Mouse (Mus musculus) stomach, postnatal 0 days (tissue): ENCODE data around the gene Catsperd. TPM values are rescaled to one million over a fixed set of nuclear protein-coding genes. Genes with fewer than 3 reads are reported as not detected.
"Not testable (repeated sequence)": the region's sequence is repeated elsewhere in the genome, so short reads cannot be mapped to it uniquely, and the experiment has no call there.

Experiments used
- ATAC-seq: fragments of 200-750 bp; cut with Nextera tagmentation; 2 replicates; pipeline ENCODE4 v1.8.0; 2017; ENCODE audit not compliant: low FRiP score, low TSS enrichment
- DNase-seq: peaks from one replicate; pipeline ENCODE4 v3.0.0-alpha.2; 2016; ENCODE audit warnings: low spot score
- H3K27ac ChIP-seq: fragments of 300-500 bp; sonication (generic); replicated peaks from 2 replicates; pipeline ENCODE4 v1.5.1; 2014; ENCODE audit warnings: mild to moderate bottlenecking, control low read depth
- H3K27me3 ChIP-seq: fragments of 300-500 bp; sonication (generic); 2 replicates; pipeline ENCODE4 v1.6.1; 2014; ENCODE audit warnings: low read length; ENCODE audit not compliant: control insufficient read depth, insufficient read depth
- H3K36me3 ChIP-seq: fragments of 300-500 bp; sonication (generic); 2 replicates; pipeline ENCODE4 v1.6.1; 2014; ENCODE audit warnings: low read length, mixed read lengths; ENCODE audit not compliant: control insufficient read depth, insufficient read depth
- H3K4me1 ChIP-seq: fragments of 300-500 bp; sonication (generic); replicated peaks from 2 replicates; pipeline ENCODE4 v1.6.1; 2014; ENCODE audit warnings: antibody characterized with exemption; ENCODE audit not compliant: control insufficient read depth, insufficient read depth
- H3K4me2 ChIP-seq: fragments of 300-500 bp; sonication (generic); replicated peaks from 2 replicates; pipeline ENCODE4 v1.6.1; 2014; ENCODE audit warnings: low read depth, mild to moderate bottlenecking, control low read depth, moderate library complexity
- H3K4me3 ChIP-seq: fragments of 300-500 bp; sonication (generic); 2 replicates; pipeline ENCODE4 v1.5.1; 2014; ENCODE audit warnings: low read depth, low read length, control low read depth
- H3K9ac ChIP-seq: fragments of 300-500 bp; sonication (generic); 2 replicates; pipeline ENCODE4 v1.6.1; 2014; ENCODE audit warnings: mild to moderate bottlenecking, low read length, control low read depth, mixed read lengths
- H3K9me3 ChIP-seq: fragments of 300-500 bp; sonication (generic); 2 replicates; pipeline ENCODE4 v1.6.1; 2016; ENCODE audit warnings: low read length; ENCODE audit not compliant: control insufficient read depth
- CTCF ChIP-seq: IDR thresholded peaks from 2 replicates; pipeline ENCODE4 v1.5.1; 2016; ENCODE audit warnings: antibody characterized with exemption, low read depth, mild to moderate bottlenecking, moderate library complexity
- EP300 ChIP-seq: optimal IDR thresholded peaks from 2 replicates; pipeline ENCODE3; 2016; ENCODE audit warnings: antibody characterized with exemption
- WGBS: fragments of 180-500 bp; shearing (Covaris S2); extraction: QIAGEN DNeasy Blood & Tissue Kit; methylation state at CpG from one replicate; pipeline ENCODE4 v1.1.7; 2014; 5-methylcytosine and 5-hydroxymethylcytosine counted together
- polyA plus RNA-seq: library from polyadenylated mRNA; unstranded; fragments of >200 nt; fragmentation: Nextera tagmentation; extraction: Ambion mirVana; gene quantifications from 2 replicates; pipeline ENCODE4 v1.2.1, GENCODE M21; 2015

The Catsperd gene
- polyA plus RNA-seq, 1 experiment from 2014 or later: 0.10 TPM

DNA sequence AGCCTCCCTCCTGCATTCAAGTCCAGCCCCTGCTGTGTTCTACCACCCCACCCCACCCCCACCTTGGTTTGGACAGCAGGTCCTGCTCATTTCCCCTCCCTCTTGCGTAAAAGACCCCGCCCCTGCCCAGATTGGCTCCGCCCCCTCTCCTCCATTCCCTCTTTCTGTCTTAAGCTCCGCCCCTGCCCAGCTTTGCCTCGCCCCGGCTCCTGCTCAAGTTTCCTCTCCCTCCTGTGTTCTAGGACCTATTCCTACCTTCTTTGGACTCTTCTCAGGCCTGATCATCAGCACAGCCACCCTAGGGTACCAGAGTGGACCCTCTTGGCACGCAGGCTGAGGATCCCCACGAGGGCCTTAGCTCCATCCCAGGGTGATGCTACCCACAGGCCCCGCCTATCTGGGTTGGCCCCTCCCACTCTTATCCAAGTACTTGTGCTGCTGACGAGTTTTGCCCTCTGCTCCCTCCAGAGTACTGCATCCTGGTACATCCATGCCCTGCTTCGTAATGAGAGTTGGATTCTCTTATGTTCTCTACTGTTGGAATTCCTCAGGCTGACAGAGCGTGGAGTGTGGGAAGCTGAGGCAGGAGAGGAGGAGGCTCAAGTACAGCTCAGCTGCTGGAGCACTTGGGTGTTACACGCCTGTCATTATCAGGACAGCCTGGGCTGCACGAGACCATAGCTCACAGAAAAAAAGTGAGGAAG is 15.9 kb upstream of the Catsperd start:
- no peaks in the 10 kb centered on the region for H3K9me3 ChIP-seq
- no peak overlapping the region for H3K27ac ChIP-seq
- peak; percentile 82 for DNase-seq
- no peaks in the 10 kb centered on the region for H3K27me3 ChIP-seq
- WGBS: 23% methylated on average over 12 of the region's 14 CpGs
- no peak overlapping the region for H3K4me3 ChIP-seq
- H3K4me1 ChIP-seq: peaks cover 4% of the 10 kb centered on the region; the same call in 1 of the 2 replicates
- TF ChIP-seq EP300 (no peak), CTCF (no peak)
- ATAC-seq: peak; percentile 19; the same call in 1 of the 2 replicates
- H3K9ac ChIP-seq: no peak overlapping the region
- H3K36me3 ChIP-seq: peaks cover 9% of the 10 kb centered on the region; the same call in 1 of the 2 replicates
- no peak overlapping the region for H3K4me2 ChIP-seq

DNA sequence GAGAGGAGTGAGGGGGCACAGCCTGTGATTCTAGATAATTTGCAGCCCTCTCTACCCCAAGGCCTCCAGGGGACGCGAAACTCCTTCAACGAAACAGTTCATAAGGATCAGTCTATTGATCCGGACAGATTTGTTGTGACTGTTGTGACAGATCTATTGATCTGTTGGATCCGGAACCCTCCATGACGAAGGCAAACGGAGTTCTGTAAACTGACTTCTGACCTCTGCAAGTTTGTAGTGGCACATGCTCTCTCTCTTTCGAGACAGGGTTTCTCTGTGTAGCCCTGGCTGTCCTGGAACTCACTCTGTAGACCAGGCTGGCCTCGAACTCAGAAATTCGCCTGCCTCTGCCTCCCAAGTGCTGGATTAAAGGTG is 15.4 kb upstream of the Catsperd start:
- not testable (repeated sequence) for H3K4me2 ChIP-seq, H3K9me3 ChIP-seq, ATAC-seq, H3K27ac ChIP-seq, H3K36me3 ChIP-seq, H3K4me3 ChIP-seq, H3K4me1 ChIP-seq, H3K9ac ChIP-seq, H3K27me3 ChIP-seq, DNase-seq
- 71% methylated on average over 10 of the region's 10 CpGs for WGBS

DNA sequence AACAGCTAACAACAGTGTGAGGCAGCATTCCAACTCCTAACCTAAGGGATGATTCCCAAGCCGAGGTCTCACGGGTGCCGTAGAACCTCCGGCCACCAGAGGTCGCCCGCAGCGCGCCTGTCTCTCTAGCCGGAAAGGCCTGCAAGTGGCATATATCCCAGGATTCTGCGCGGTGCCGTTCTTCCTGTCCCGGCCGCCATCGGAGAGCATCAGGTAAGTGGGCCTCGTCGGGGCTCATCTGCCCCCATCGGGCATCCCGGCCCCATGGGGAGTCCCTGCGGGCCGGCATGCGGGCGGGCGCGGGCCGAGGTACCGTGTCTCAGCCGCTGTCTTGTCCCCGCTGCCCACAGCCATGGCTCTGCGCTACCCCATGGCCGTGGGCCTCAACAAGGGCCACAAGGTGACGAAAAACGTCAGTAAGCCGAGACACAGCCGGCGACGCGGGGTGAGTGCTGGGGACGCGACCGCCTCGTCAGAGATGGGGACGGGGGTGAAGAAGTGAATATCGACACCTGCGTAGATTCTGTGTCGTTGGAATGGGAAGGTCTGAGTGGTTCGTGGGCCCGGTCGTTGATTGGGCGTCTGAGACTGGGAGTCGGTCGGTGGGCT is 14.6 kb upstream of the Catsperd start, which contains the start of gene Rpl36:
Gene Rpl36 (plus strand): TSS at position 181 of the 609 bp plus-strand sequence.
- no peaks in the 10 kb centered on the region for H3K27me3 ChIP-seq
- DNase-seq (peak; percentile 95), ATAC-seq (peak; percentile 55)
- TF ChIP-seq CTCF (peak; percentile 99), EP300 (peak; percentile 37)
- H3K4me1 ChIP-seq: peaks cover 4% of the 10 kb centered on the region; the same call in 1 of the 2 replicates
- H3K4me2 ChIP-seq: peak within 1 kb of the TSS; percentile 77
- no peaks in the 10 kb centered on the region for H3K9me3 ChIP-seq
- H3K36me3 ChIP-seq: peaks cover 16% of the 10 kb centered on the region
- H3K27ac ChIP-seq: peak within 1 kb of the TSS; percentile 96
- WGBS: under 1% methylated on average over 52 of the region's 52 CpGs
- H3K9ac ChIP-seq: peak within 1 kb of the TSS; percentile 85
- H3K4me3 ChIP-seq: peak within 1 kb of the TSS; percentile 81

DNA sequence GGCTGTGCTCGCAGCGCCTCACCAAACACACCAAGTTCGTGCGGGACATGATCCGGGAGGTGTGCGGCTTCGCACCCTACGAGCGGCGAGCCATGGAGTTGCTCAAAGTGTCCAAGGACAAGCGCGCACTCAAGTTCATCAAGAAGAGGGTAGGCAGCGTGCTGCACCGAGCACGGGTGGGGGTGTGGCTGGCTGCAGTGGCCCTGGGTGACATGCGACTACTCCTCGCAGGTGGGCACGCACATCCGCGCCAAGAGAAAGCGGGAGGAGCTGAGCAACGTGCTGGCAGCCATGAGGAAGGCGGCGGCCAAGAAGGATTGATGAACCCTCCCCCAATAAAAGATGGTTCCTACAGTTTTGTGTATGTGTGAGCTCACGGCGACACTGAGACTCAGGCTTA is 14.1 kb upstream of the Catsperd start:
- Histone ChIP-seq H3K36me3 (peaks cover 17% of the 10 kb centered on the region), H3K27ac (peak overlapping the region; percentile 96), H3K4me2 (peak overlapping the region; percentile 77), H3K9ac (peak overlapping the region; percentile 85), H3K4me3 (peak overlapping the region; percentile 81)
- peak; percentile 49 for DNase-seq
- not testable (repeated sequence) for H3K9me3 ChIP-seq, ATAC-seq, H3K4me1 ChIP-seq, H3K27me3 ChIP-seq
- 0% methylated on average over 26 of the region's 26 CpGs for WGBS

DNA sequence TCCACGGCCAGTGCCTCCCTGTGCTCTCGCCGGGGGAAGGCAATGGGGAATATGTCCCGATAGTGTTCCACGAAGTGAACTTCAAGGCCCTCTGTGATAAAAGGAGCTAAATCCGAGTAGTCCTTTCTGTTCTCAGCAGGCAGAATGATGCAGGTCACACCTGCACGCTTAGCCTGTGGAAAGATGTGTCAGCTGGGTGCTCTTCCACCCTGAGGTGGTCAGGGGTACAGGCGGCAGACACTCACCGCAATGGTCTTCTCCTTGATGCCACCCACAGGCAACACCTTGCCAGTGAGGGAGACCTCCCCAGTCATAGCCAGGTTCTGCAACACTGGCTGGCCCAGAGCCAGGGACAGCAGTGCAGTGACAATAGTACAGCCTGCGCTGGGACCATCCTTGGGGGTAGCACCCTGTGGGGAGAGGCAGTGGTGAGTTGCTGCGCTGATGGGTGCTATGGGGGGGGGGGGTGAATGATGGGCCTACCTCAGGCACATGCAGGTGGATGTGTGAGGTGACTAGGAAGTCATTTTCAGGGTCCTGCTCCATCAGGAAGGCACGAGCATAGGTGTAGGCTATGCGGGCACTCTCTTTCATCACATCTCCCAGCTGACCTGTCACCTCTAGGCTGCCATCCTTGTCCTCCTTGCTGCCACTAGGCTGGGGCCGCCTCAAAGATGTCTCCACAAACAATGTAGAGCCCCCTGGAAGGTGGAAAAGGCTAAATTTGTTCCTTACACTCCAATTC is 13.4 kb upstream of the Catsperd start:
- peaks cover 20% of the 10 kb centered on the region for H3K36me3 ChIP-seq
- H3K27ac ChIP-seq: peak overlapping the region; percentile 96; the same call in 1 of the 2 replicates
- H3K27me3 ChIP-seq: no peaks in the 10 kb centered on the region
- TF ChIP-seq CTCF (no peak), EP300 (no peak)
- DNase-seq: peak; percentile 39
- ATAC-seq: no peak
- peaks cover 4% of the 10 kb centered on the region; the same call in 1 of the 2 replicates for H3K4me1 ChIP-seq
- H3K9ac ChIP-seq: peak overlapping the region; percentile 85
- H3K9me3 ChIP-seq: no peaks in the 10 kb centered on the region
- H3K4me3 ChIP-seq: peak overlapping the region; percentile 81
- WGBS: 18% methylated on average over 14 of the region's 14 CpGs
- H3K4me2 ChIP-seq: peak overlapping the region; percentile 77
